Mouse (Mus musculus): Measurements from ENCODE around the gene Sirt4.

DNA sequence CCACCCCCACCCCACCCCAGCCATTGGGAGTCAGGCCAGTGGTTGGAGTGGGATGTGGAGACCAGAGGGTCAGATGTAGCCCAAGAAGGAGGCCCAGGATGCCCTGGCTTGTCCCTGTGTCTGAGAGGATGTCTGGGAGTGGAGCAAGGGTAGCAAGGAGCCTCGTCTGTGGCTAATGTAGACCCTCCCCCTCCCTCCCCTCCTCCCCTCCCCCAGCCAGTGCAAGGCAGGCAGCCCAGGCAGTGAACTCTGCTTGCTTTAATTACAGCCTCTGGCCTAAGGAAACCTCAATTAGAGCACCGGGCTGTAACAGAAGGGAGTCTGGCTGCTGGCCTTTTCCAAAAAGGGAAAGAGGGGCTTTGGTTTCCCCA, 46.6 kb downstream of the Sirt4 start:
- TF ChIP-seq MYOG (IDR thresholded peaks at IDR 0.05; ENCODE audit: control insufficient read depth in 1 of 3, insufficient read depth in 1 of 3, insufficient read length in 2 of 3, low read depth in 2 of 3) (no peak), CEBPB (IDR thresholded peaks at IDR 0.05; ENCODE audit: insufficient read depth, poor library complexity, severe bottlenecking) (no peak), POLR2A (IDR thresholded peaks at IDR 0.05; ENCODE audit: insufficient read length, low read depth) (no peak), USF1 (IDR thresholded peaks at IDR 0.05; ENCODE audit: low read depth) (no peak), MAX (IDR thresholded peaks at IDR 0.05; ENCODE audit: low read depth) (no peak), TCF12 (IDR thresholded peaks at IDR 0.05; ENCODE audit: insufficient read depth, poor library complexity, severe bottlenecking) (no peak), E2F4 (IDR thresholded peaks at IDR 0.05; ENCODE audit: insufficient read depth) (no peak), POLR2AphosphoS2 (IDR thresholded peaks at IDR 0.05; ENCODE audit: insufficient read length, low read depth) (no peak)
